Mouse (Mus musculus) gastrocnemius, adult 18-20 months (tissue): ENCODE measurements around the gene Camk2d. TPM values are rescaled to one million over a fixed set of nuclear protein-coding genes. Genes with fewer than 3 reads are reported as not detected.

Source experiments
- DNase-seq: peaks from one replicate; pipeline ENCODE4 v3.0.0; 2021; ENCODE audit warnings: low spot score
- total RNA-seq, 2 experiments: library from RNA; stranded (reverse); gene quantifications; 2 replicates each; pipeline ENCODE4 v1.2.3; 2021

Gene Camk2d
- total RNA-seq, 2 experiments from 2014 or later: 58.1 to 58.9 TPM

GRCm38 (mm10) chr3:126612748-126613509 is 16.8 kb downstream of the Camk2d start:
- no peak for DNase-seq

- DNase-seq: no peak
Measured at GRCm38 (mm10) chr3:126613510-126614128, 17.5 kb downstream of the Camk2d start.

DNA sequence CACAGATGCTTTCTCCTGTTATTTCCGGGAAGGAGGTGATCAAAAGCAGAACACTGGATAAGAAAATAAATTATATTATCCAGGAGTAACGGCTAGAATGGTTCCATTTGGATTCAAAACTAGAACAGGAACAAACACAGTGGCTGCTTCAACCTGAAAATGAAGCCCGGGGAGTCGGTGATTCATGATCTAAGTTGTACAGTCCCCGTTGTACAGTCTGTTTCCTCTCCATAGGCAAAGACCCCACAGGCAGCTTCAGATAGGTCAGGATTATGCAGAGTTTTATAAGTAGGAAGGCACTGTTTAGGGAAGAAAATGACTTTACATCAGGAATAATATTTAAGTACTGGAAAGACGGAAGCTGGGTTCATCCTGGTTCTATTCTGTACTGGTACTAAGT is 19.2 kb downstream of the Camk2d start:
- no peak for DNase-seq

GRCm38 (mm10) chr3:126620152-126620551 is 24.1 kb downstream of the Camk2d start:
- no peak for DNase-seq

- no peak for DNase-seq
Measured at GRCm38 (mm10) chr3:126622509-126622908, 26.4 kb downstream of the Camk2d start.

GRCm38 (mm10) chr3:126624994-126625763 is 29.1 kb downstream of the Camk2d start:
- no peak for DNase-seq

DNA sequence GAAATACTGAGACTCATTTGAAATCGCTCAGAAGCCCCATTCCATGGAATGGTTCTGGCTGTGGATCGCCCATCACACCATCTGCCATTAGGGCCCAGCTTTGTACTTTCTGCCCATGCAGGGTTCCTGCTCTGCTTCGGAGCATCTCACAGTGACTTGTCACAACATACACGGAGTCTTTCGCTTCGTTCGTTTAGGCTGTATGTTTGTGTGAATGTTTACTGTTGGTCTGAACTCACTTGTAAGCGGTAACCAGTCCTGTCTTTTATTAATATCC is 29.6 kb downstream of the Camk2d start:
- DNase-seq: no peak

GRCm38 (mm10) chr3:126627968-126628367 is 31.9 kb downstream of the Camk2d start:
- DNase-seq: no peak

GRCm38 (mm10) chr3:126628380-126628779 is 32.3 kb downstream of the Camk2d start:
- DNase-seq: no peak

- DNase-seq: no peak
Measured at GRCm38 (mm10) chr3:126629040-126629439, 32.9 kb downstream of the Camk2d start.

GRCm38 (mm10) chr3:126630111-126630869 is 34.2 kb downstream of the Camk2d start:
- DNase-seq: peak; percentile 59

DNA sequence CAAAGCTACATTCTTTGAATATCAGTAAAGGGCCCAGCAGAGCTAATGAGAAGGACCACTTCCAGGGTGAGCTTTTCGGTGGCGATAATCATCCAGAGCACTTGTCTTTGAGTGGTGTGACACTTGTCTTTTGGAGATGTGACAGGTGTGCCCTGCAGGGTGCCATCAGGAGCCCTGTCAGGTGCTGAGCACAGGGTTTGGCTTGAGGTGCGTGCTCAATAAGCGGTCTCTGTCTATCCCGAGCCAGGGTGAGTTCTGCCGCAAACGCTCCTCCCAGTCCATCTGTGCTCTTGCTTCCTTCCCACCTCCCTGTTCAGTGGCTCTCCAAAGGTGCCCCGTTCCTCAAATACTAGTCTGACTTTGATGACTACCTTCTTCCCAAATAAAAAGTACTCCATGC is 35.5 kb downstream of the Camk2d start:
- no peak for DNase-seq

GRCm38 (mm10) chr3:126632580-126632979 is 36.5 kb downstream of the Camk2d start:
- no peak for DNase-seq

GRCm38 (mm10) chr3:126634171-126634570 is 38.1 kb downstream of the Camk2d start:
- no peak for DNase-seq

GRCm38 (mm10) chr3:126638259-126638658 is 42.2 kb downstream of the Camk2d start:
- no peak for DNase-seq

- no peak for DNase-seq
Measured at GRCm38 (mm10) chr3:126639098-126639513, 43.0 kb downstream of the Camk2d start.

DNA sequence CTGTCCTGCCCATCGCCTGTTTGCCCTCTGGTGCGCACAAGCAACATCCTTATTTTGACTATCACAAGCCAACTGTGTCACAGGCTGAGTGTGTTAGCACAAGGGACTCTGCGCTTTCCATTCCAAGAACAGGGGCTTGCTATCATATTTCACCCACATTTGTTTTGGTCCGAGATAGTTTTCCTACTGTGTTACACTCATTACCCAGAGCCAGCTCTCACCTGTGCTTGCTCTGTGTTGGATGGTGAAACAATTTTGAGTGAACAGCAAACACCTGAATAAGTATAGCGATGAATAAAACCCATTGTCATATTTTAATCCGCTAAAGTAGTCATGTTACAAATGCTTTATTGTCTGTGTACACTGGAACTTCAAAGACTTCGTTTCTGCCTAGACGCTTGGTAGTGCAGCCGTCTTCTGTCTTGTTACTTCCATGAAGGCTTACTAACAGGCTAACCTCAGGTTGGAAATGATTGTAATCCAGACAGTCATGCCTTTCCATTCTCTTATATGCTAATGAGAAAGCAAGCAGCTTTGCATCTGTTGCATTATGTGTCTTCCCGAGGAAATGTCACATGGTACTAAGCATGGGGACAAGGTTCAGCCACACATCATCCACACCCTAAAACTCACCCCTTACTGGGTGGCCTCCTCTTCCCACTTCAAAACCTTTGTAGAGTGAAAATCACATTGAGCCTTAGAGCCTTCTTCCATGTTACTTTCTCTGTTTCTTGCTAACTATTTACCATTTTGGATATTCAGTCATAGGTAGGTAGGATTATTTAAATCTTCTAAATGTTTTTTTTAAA is 44.5 kb downstream of the Camk2d start:
- DNase-seq: no peak

DNA sequence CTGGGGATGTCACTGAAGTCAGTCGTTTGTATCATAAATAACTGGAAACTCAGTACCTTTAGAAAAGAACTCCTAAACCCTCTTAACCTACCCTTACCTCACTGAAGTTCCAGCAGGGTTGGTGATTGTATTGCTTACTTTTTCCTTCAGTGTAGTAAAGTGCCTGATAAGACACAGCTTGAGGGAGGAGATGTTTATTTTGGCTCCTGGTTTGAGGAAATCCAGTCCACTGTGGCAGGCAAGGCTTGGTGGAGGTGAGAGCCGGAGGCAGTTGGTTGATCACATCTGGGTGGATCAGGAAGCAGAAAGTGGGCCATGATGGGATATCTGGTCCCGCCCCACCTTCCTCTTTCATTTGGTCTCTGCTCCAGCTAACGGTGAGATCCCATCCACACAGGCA is 45.3 kb downstream of the Camk2d start:
- DNase-seq: no peak

- DNase-seq: no peak
Measured at GRCm38 (mm10) chr3:126643071-126644010, 47.2 kb downstream of the Camk2d start.

- DNase-seq: no peak
Measured at GRCm38 (mm10) chr3:126650332-126650731, 54.2 kb downstream of the Camk2d start.
